Mouse (Mus musculus): ENCODE measurements around the gene Msmo1. TPM values are rescaled to one million over a fixed set of nuclear protein-coding genes. Genes with fewer than 3 reads are reported as not detected.
A peak's percentile ranks its signal among the peaks of the same experiment; 100 is the strongest.

Msmo1 gene
- total RNA-seq, 2 experiments from 2014 or later: 225 to 240 TPM

GRCm38 (mm10) chr8:64717868-64718267 is 15.7 kb downstream of the Msmo1 start:
- DNase-seq (ENCODE audit: low spot score in 2 of 2): no peak

DNA sequence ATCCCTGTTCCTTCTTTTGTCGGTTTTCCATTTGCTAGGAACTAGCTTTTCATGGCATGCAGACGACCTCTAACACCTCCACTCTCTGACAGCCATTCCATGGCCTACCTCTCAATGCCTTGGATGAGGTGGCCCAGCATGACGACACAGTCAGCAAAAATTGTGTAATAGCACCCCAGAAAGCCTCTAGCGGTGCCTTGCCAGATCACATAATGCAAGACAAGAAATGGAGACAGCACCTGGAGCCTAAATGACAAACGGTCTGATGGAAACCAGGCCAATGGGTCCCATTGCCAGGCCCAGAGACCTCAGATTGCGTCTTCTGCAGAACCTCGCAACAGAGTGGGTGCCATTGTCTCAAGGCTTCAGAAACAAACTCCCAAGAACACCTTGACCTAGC is 21.1 kb downstream of the Msmo1 start:
- no peak for DNase-seq (ENCODE audit: low spot score in 2 of 2)

DNA sequence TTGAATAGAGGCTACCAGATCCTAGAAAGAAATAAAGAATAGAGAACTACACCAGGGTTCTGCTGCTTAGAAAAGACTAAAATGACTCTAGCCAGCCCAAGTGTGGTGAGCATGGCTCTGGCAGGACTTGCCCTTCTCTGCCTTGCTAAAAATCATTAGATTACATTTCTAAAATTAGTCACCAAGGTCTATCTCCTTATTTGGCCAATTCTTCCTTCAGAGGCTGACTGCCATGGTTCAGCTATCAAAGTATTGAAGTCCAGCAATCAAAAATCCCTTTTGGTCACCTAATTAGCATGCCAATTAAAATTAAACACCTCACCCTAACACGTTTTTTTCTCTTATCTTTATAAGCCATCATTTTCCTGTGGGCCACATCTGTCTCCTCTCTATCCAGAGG is 22.0 kb downstream of the Msmo1 start:
- DNase-seq (ENCODE audit: low spot score in 2 of 2): no peak

DNA sequence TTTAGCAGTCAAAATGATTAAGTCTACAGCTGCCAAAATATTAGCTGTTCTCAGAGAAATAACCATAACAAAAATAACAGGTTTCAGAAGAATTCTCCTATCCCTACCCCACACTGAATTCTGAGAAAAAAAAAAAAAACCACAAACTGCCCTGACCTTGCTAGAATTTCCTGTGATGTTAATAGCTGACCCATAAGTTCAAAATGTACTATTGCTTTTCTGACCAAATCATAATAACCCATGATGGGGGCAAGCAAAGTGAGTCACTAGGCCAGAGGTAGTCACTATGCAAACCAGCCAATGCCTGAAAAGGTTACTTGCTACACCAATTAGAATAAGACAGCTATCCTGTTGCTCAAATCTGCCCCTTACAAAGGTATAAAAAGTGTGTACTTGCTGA is 26.1 kb downstream of the Msmo1 start:
- DNase-seq (ENCODE audit: low spot score in 2 of 2): no peak

DNA sequence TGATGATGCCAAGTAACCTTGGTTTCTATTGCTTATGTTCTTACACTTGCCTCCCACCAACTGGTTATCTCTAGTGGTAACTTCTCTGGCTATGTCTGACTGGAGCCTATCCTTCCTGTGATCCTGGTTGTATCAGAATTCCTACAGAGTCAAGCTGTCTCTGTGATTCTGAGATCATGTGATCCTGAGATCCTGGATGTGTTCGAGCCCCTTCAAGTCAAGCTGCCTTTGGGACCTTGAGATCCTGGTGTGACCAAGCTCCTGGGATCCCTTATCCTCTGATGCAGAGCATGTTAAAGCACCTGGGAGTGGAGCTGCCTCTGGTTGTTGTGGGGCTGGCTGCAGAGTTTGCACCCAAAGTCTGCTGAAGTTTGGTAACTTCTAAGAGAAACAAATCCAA is 30.4 kb downstream of the Msmo1 start:
- DNase-seq (ENCODE audit: low spot score in 2 of 2): no peak

GRCm38 (mm10) chr8:64692651-64693201 is 40.9 kb downstream of the Msmo1 start, which contains the start of gene Cpe:
TSS of gene Cpe (minus strand) at chr8:64693054.
- peak; percentile 74 to 82 for DNase-seq (ENCODE audit: low spot score in 2 of 2)

DNA sequence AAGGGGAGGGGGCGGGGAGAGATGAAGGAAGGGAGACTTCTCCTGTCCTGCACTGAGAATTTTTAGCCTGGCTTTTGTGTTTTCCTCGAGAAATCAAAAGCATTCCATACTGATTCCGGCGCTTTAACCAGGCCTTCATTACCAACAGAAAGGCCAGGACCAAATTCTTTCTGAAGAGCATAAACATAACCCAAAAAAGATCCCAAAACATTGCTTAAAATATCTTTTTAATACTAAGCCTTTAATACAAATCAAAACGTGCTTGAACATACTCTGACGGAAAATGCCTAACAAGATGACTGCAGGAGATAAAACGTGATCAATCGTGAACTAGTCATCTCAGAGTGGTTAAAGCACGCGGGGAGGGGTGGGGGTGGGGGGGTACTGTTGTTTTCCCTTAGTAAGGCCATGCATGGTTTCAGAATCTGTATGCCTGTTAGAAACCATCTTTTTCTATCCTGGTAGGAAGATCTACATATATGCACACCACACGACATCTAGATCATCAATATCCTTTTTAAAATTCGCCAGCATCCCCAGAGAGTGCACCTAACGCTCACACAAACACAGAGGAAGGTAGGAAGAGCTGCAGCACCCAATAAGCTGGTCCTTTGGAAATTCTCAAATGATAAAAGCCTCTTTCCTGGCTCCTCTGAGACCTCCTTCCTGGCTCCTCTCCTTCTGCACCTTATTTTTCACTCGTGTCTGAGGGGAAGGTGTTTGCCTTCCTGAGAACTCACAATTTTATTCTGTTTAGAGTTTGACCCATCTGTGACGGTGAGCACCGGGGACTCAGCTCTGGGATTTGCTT is 41.8 kb downstream of the Msmo1 start:
- DNase-seq (ENCODE audit: low spot score in 2 of 2): no peak

- DNase-seq (ENCODE audit: low spot score in 2 of 2): no peak
Measured at GRCm38 (mm10) chr8:64690845-64691244, 42.7 kb downstream of the Msmo1 start.

GRCm38 (mm10) chr8:64690306-64690705 is 43.3 kb downstream of the Msmo1 start:
- DNase-seq (ENCODE audit: low spot score in 2 of 2): no peak

GRCm38 (mm10) chr8:64688741-64689140 is 44.9 kb downstream of the Msmo1 start:
- no peak for DNase-seq (ENCODE audit: low spot score in 2 of 2)

DNA sequence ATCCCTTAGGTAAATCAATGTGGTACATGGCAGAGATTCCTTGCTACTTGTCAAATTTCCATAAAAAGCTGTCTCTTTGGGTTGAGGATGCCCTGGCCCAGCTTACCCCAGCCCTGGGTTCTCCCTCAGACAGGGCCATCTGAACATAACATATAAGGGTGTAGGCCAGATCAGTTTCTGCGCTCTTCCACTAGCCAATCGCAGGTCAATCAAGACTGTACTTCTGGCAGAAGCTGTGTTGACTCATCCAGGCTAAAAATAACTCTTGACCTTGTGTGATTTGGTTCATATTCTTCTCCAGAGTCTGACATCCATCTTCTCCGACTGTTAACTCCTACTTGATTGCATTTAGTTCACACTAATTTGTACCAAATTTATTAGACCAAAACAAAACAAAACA is 45.4 kb downstream of the Msmo1 start:
- no peak for DNase-seq (ENCODE audit: low spot score in 2 of 2)

GRCm38 (mm10) chr8:64682501-64682900 is 51.1 kb downstream of the Msmo1 start:
- no peak for DNase-seq (ENCODE audit: low spot score in 2 of 2)

DNA sequence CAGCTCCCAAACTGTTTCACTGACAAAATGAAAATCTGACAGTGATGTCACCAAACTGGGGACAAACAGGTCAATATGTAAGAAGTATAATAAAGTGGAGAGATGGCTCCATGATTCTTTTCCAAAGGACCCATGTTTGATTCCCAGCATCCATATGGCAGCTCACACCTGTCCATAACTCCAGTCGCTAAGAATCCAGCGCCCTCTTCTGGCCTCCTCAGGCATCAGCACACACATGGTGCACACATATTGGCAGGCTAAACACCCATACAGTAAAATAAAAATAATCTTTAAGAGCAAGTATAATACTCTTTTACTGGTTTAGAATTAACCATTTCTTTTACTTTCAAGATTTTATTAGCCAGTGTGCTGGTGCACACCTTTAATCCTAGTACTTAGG is 57.2 kb downstream of the Msmo1 start:
- DNase-seq (ENCODE audit: low spot score in 2 of 2): no peak

DNA sequence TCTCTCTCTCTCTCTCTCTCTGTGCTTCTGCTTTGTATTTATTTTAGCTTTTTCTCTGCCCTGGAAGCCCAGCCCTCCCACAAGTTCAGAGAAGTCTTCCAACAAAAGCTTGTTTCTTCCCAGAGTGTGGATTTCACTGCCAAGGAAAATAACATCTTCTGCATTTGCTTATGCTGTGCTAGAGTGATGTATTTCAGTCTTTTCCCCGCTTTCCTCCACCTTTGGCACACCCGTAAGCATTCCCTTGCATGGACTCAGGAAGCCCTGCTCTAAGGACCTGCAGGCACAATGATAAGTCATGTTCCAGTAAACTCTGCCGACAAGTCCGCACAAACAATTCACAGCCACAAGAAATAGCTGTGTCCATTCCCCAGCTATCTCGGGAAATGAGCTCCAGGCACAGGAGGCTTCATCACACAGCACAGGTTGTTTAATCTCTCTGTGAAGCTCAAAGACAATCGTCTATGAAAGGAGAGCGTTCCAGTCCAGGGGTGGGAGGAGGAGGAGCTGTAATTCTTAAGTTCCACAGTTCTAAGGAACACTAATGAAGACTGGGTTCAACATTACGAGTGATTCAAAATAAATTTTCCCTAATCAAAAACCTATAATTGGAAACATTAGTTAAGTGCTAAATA is 58.5 kb downstream of the Msmo1 start:
- no peak for DNase-seq (ENCODE audit: low spot score in 2 of 2)

DNA sequence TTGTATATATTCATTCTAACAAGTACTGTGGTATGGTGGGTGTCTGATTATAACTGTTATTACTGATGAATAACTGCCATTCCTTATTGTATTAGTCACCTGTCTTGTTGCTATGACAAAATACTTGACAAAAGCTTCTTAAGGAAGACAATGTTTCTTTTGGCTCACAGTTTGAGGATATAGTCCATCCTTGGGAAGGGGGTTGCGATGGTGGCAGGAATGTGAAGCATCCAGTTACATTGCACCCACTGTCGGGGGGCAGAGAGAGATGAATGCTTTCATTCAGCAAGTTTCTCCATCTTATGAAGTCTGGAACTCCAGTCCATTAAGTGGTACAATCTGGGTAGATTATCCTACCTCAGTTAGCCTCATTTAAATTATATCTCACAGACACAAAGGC is 60.7 kb downstream of the Msmo1 start:
- DNase-seq (ENCODE audit: low spot score in 2 of 2): no peak

DNA sequence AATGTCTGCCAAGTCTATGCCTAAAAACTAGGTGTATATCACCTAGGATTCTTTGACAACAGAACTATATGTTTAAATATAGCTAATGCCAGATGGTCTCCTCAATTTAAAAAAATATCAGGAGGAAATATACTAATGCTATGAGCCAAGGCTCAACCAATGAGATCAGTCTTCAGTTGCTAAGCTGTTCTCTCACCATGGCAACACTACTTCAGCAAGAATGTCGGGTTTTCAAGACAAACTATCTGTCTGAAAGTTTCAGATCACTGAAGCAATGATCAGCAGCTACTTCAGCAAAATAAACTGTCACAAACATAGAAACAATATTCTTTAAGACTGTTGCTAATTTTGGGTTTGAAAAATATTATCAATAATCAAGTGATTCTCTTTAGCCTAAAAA is 61.7 kb downstream of the Msmo1 start:
- no peak for DNase-seq (ENCODE audit: low spot score in 2 of 2)

Other genes with a start within 250 kb of the Msmo1 start
- gene Cpe, start 40.7 kb downstream of the Msmo1 start, total RNA-seq (2021): 100 to 1,000 TPM; 765 to 787 TPM
- gene Klhl2, start 116.2 kb upstream of the Msmo1 start, total RNA-seq (2021): 10 to 100 TPM; 53.2 to 76.0 TPM
- gene Tmem192, start 213.4 kb upstream of the Msmo1 start, total RNA-seq (2021): 10 to 100 TPM; 32.4 to 50.5 TPM

Measured in adrenal gland, adult 18-20 months (tissue).